Mouse (Mus musculus) E14TG2a.4 (cell line): ENCODE results near the gene Dnaja2.

Experiments
- CTCF ChIP-seq: conservative IDR thresholded peaks from 2 replicates; pipeline ENCODE4 v1.5.1; 2014; ENCODE audit warnings: low read length
- NANOG ChIP-seq: IDR thresholded peaks from 2 replicates; pipeline ENCODE4 v1.6.1; 2014; ENCODE audit warnings: borderline replicate concordance, low read length, mixed read lengths
- POU5F1 ChIP-seq: IDR thresholded peaks from 2 replicates; pipeline ENCODE4 v1.6.1; 2014; ENCODE audit warnings: low read length, borderline replicate concordance

- TF ChIP-seq CTCF (no peak), POU5F1 (no peak), NANOG (no peak)
These were observed 39.8 kb upstream of the Dnaja2 start for GRCm38 (mm10) chr8:85594983-85595382.
